Mouse (Mus musculus) splenic B cell, adult 2 months (primary cell): ENCODE results near the gene Dmpk.

ENCODE experiments used
- DNase-seq: peaks from one replicate; pipeline ENCODE4 v3.0.0-alpha.2; 2011; ENCODE audit warnings: low read depth, low spot score
- H3K27me3 ChIP-seq: 2 replicates; pipeline ENCODE4 v1.6.1; 2012; ENCODE audit warnings: mild to moderate bottlenecking, low read length, moderate library complexity, mixed read lengths; ENCODE audit not compliant: control insufficient read depth, poor library complexity, insufficient read depth, severe bottlenecking
- H3K36me3 ChIP-seq: 2 replicates; pipeline ENCODE4 v1.6.1; 2012; ENCODE audit warnings: mild to moderate bottlenecking, low read length, moderate library complexity, mixed read lengths; ENCODE audit not compliant: control insufficient read depth, poor library complexity, insufficient read depth, severe bottlenecking

Dmpk gene

GRCm38 (mm10) chr7:19083701-19084100 lies at the start of gene Dmpk:
Gene Dmpk, plus strand, starts transcription at chr7:19083849.
- Histone ChIP-seq H3K36me3 (no peaks in the 10 kb centered on the region), H3K27me3 (no peaks in the 10 kb centered on the region; the same call in 1 of the 2 replicates)
- no peak for DNase-seq

- Histone ChIP-seq H3K27me3 (no peaks in the 10 kb centered on the region), H3K36me3 (peaks cover 13% of the 10 kb centered on the region)
- DNase-seq, result no peak
These were observed 39.0 kb upstream of the Dmpk start for GRCm38 (mm10) chr7:19044616-19045015.

- Histone ChIP-seq H3K27me3 (no peaks in the 10 kb centered on the region), H3K36me3 (peaks cover 11% of the 10 kb centered on the region)
- no peak for DNase-seq
These were observed 37.2 kb upstream of the Dmpk start for GRCm38 (mm10) chr7:19046286-19047069.

GRCm38 (mm10) chr7:19048006-19048527 lies 35.6 kb upstream of the Dmpk start:
- DNase-seq, result no peak
- Histone ChIP-seq H3K36me3 (peaks cover 11% of the 10 kb centered on the region), H3K27me3 (no peaks in the 10 kb centered on the region)

GRCm38 (mm10) chr7:19049252-19049651 lies 34.4 kb upstream of the Dmpk start:
- DNase-seq, result no peak
- H3K36me3 ChIP-seq, result peaks cover 11% of the 10 kb centered on the region
- H3K27me3 ChIP-seq, result no peaks in the 10 kb centered on the region

- Histone ChIP-seq H3K27me3 (no peaks in the 10 kb centered on the region), H3K36me3 (peaks cover 10% of the 10 kb centered on the region)
- DNase-seq, result no peak
These were observed 33.5 kb upstream of the Dmpk start for GRCm38 (mm10) chr7:19050172-19050571.

- Histone ChIP-seq H3K36me3 (peaks cover 7% of the 10 kb centered on the region), H3K27me3 (no peaks in the 10 kb centered on the region)
- no peak for DNase-seq
These were observed 32.5 kb upstream of the Dmpk start for GRCm38 (mm10) chr7:19051161-19051560.

GRCm38 (mm10) chr7:19052345-19053135 lies 31.1 kb upstream of the Dmpk start:
- Histone ChIP-seq H3K36me3 (peaks cover 5% of the 10 kb centered on the region), H3K27me3 (no peaks in the 10 kb centered on the region)
- DNase-seq, result no peak

- no peak for DNase-seq
These were observed 30.5 kb upstream of the Dmpk start for GRCm38 (mm10) chr7:19053136-19053532.

GRCm38 (mm10) chr7:19054047-19054776 lies 29.4 kb upstream of the Dmpk start, which contains the start of gene Rsph6a:
Gene Rsph6a, plus strand, starts transcription at chr7:19054690.
- peak; percentile 45 for DNase-seq
- H3K36me3 ChIP-seq, result peaks cover 2% of the 10 kb centered on the region
- no peaks in the 10 kb centered on the region for H3K27me3 ChIP-seq

More at GRCm38 (mm10) chr7:19053136-19053532, 30.5 kb upstream of the Dmpk start:
- Histone ChIP-seq H3K36me3 (peaks cover 5% of the 10 kb centered on the region), H3K27me3 (no peaks in the 10 kb centered on the region)

- Histone ChIP-seq H3K27me3 (no peaks in the 10 kb centered on the region; the same call in 1 of the 2 replicates), H3K36me3 (peaks cover 2% of the 10 kb centered on the region)
- no peak for DNase-seq
These were observed 28.9 kb upstream of the Dmpk start for GRCm38 (mm10) chr7:19054777-19055076.

- no peak for DNase-seq
- no peaks in the 10 kb centered on the region; the same call in 1 of the 2 replicates for H3K27me3 ChIP-seq
These were observed 28.5 kb upstream of the Dmpk start for GRCm38 (mm10) chr7:19055108-19055507.

GRCm38 (mm10) chr7:19057405-19057804 lies 26.2 kb upstream of the Dmpk start:
- no peak for DNase-seq
- H3K36me3 ChIP-seq, result no peaks in the 10 kb centered on the region
- no peaks in the 10 kb centered on the region; the same call in 1 of the 2 replicates for H3K27me3 ChIP-seq

More at GRCm38 (mm10) chr7:19055108-19055507, 28.5 kb upstream of the Dmpk start:
- H3K36me3 ChIP-seq, result peaks cover 2% of the 10 kb centered on the region; the same call in 1 of the 2 replicates

- Histone ChIP-seq H3K36me3 (no peaks in the 10 kb centered on the region), H3K27me3 (no peaks in the 10 kb centered on the region)
These were observed 17.8 kb upstream of the Dmpk start for GRCm38 (mm10) chr7:19065896-19066295.

More at GRCm38 (mm10) chr7:19065896-19066295, 17.8 kb upstream of the Dmpk start:
- DNase-seq, result no peak
